Mouse (Mus musculus) right cerebral cortex, postnatal 25 days (tissue): Measurements from ENCODE around the gene Mgp.

Experiments
- DNase-seq: peaks from one replicate; pipeline ENCODE4 v3.0.0; 2022

Gene Mgp

GRCm38 (mm10) chr6:136848971-136849370, 26.7 kb downstream of the Mgp start:
- no peak for DNase-seq

GRCm38 (mm10) chr6:136848399-136848798, 27.2 kb downstream of the Mgp start:
- no peak for DNase-seq

DNA sequence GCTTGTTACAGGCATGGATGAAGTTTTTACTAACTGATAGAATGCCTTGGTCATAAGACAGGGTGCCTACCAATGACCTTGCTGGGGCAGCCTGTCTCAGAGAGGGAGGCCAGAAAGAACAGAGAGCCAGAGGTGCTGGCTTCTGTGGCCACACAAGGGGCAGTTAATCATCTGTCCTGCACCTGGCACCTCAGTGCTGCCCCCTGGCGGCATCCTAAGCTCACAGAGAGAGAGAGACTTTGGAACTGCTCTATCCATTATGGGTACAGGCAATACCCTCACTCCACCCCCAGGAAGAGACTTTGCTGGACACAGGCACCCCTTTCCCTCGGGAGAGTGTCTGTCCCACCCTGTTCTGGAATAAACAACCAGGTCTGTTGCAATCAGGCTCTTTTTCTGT, 27.8 kb downstream of the Mgp start:
- no peak for DNase-seq

DNA sequence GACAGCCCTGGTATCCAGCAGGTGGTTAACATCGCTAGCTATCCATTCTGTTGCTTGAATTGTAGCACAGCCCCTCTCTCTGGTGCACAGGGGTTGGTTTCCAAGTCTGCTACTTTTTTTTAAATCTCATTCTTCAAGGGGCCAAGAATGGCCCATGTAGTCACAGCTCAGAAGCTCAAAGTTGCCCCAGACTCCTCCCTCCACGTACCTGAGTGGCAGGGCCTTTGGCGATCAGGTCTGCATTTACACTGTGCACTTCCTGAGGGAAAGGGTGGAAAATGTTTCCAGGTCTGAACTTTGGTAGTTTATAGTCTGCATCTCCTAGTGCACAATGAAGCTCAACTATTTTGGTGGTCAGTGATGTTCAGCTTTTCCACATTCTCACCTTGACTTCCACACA, 28.4 kb downstream of the Mgp start:
- no peak for DNase-seq

DNA sequence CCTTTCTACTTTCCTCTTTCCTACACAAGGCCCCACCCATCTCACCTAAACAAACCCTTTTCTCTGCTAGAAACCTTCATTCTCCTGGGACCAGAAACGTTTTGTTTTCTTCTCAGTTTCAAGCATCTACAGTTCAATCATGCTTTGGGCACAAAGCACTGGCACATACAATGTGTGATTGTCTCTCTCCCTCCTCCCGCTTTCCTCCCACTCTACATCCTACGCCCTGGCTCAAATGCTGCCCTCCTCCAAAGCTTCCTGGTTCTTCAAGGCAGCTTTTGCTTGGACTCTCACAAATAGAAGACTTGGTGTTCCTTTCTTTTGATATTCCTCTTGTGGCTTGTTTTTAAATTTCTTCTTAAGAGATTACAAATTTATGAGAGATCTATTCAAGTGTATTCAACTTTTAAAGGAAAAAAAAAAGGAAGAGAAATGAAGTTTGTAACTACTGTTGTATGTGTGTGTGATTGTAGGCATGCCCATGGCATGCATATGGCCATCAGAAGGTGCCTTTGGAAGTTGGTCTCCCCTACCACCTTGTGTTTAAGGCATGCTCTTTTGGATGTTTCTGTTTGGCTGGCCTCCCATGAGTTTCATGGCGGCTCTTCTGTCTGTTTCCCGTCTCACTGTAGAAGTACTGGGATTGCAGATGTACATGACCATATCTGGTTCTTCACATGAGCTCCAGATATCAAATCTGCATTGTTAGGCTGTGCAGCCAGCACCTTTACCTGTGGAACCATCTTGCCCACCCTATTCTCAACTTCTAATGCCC, 29.7 kb downstream of the Mgp start:
- no peak for DNase-seq

GRCm38 (mm10) chr6:136844903-136845302, 30.7 kb downstream of the Mgp start:
- DNase-seq, result no peak

DNA sequence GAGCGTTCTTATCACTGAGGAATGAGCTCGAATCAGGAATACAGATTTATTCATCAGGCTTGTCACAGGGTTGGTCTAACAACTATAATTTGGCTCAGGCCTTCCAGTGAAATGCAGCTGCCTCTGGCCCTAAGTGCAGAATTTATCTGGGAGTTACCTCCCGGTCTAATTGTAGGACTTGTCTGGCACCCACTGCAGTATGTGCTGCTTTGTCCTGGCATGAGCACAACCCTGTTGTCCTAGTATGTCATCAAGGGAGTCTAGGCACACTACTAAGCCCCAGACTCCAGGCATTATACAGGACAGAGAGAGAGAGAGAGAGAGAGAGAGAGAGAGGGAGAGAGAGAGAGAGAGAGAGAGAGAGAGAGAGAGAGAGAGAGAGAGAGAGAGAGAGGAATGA, 38.3 kb downstream of the Mgp start:
- DNase-seq, result no peak

DNA sequence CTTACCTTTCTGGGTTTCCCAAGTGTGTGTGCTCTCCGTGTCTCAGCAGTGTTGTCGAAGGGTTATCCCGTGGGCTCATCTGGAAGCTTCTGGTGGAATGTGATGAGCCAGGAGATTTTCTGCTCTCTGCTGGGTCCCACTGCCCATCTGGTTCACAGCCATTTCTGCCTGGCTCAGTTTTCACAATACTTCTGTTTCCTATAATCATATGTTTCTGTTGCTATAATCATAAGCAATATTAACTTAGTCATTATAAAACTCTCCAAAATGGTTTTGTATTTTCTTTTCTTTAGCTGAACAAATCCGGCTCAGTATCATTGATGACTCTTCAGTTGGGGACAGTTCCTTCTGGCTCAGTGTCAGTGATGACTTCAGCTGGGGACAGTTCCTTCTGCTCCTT, 40.3 kb downstream of the Mgp start, which contains the start of gene Smco3:
Gene Smco3, minus strand, starts transcription at position 101 of the 400 bp plus-strand sequence.
- DNase-seq, result no peak

DNA sequence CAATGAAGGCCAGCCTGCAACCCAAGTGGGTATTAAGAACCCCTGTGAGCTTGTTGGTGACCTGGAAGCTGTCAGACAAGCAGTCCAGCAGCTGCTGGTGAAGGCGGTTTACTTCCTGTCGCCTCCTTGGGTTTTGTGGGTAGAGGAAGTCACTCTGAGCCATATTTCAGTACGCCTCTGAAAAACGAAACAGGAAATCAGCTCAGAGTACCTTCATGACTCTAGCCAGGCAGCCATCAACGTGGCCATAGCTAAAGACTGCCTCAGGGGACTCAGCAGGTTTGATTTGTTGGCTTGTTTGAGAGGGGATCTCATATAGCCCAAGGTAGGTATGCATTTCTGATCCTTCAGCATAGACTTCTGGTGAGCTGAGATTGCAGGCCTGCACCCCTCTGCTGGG, 43.9 kb downstream of the Mgp start:
- DNase-seq, result no peak

DNA sequence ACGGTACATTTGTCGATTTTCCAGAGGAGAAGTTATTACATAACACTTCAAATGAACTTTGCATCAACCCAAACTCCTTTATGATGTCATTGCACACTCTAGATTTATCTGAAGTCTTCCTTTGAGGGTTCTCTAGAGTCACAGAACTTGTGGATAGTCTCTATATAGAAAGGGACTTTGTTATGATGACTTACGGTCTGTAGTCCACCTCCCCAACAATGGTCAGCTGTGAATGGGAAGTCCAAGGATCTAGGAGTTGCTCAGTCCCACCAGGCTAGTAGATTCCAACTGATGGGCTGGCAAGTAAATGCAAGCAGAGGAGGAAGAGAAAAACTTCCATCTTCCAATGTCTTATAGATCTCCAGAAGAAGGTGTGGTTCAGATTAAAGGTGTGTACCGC, 46.9 kb downstream of the Mgp start:
- no peak for DNase-seq

DNA sequence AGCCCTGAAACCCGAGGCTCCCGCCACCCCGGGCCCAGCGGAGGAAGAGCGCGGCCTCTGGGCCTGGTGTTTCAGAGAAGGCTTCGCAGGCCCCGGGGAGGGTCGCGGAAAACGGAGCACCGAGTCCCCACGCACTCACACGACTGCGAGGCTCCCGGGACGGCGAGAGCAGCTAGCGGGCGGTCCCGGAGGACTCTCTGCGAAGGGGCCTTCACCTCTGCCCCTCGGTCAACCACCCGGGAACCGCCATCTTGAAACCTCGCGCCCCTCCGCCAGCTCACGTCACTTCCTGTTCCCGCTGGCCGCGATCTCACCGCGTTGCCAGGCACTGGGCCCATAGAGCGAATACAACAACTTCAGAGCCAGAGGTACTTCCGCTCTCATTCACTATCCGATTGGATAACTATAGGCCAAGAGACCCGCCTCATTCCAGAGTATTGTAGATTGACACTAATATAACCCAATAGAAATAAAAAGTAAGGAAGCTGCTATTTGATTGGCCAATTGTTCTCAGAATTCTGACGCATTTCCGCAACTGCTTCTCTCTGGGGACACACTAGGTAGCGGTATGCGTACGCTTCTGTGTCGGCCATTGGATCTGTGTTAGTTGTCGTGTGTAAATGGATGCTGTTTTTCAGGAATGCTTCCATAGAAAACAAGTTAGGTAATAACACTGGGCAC, 47.6 kb downstream of the Mgp start, which contains the start of gene Wbp11:
Gene Wbp11, minus strand, starts transcription at position 353 of the 681 bp plus-strand sequence.
- DNase-seq, result peak; percentile 97

GRCm38 (mm10) chr6:136827516-136827880, 48.1 kb downstream of the Mgp start, which contains the start of gene BC049715:
Gene BC049715, plus strand, starts transcription at chr6:136827626.
- no peak for DNase-seq

GRCm38 (mm10) chr6:136827116-136827515, 48.5 kb downstream of the Mgp start:
- no peak for DNase-seq

- DNase-seq, result no peak
Observed at GRCm38 (mm10) chr6:136824987-136825386, 50.6 kb downstream of the Mgp start.
